Mouse (Mus musculus): ENCODE data around the gene Fcgr1.

Gene Fcgr1

DNA sequence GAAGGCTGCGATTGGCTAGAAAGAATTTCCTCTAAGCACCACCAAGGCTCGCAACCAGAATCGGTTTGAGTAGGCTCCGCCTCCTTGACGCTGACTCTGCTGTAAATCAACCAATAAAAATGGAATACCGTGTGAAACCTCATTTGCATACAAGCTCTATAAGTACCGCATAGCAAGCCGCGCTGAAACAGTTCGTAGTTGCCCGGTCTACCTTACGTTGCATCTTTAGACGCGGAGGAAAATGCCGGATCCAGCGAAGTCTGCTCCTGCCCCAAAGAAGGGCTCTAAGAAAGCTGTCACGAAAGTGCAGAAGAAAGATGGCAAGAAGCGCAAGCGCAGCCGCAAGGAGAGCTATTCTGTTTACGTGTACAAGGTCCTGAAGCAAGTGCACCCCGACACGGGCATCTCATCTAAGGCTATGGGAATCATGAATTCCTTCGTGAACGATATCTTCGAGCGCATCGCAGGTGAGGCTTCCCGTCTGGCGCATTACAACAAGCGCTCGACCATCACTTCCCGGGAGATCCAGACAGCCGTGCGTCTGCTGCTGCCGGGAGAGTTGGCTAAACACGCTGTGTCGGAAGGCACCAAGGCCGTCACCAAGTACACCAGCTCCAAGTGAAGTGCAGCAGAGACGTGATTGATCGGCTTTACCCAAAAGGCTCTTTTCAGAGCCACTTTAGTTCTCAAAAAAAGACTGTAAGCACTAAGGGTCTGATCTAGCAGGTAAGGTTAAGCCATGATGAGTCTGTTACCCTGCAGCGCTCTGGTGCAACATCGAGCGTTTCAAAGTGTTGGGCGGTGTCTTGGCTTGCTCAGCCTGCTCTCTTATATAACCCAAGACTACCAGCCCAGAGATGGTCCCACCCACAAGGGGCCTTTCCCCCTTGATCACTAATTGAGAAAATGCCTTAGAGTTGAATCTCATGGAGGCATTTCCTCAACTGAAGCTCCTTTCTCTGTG lies 24.0 kb downstream of the Fcgr1 start, which contains the start of gene Hist2h2bb:
TSS of gene Hist2h2bb (plus strand) at position 242 of the 964 bp plus-strand sequence.
- DNase-seq, result peak; percentile 87

- DNase-seq, result peak; percentile 54
Observed at GRCm38 (mm10) chr3:96268776-96269378, 24.9 kb downstream of the Fcgr1 start.

DNA sequence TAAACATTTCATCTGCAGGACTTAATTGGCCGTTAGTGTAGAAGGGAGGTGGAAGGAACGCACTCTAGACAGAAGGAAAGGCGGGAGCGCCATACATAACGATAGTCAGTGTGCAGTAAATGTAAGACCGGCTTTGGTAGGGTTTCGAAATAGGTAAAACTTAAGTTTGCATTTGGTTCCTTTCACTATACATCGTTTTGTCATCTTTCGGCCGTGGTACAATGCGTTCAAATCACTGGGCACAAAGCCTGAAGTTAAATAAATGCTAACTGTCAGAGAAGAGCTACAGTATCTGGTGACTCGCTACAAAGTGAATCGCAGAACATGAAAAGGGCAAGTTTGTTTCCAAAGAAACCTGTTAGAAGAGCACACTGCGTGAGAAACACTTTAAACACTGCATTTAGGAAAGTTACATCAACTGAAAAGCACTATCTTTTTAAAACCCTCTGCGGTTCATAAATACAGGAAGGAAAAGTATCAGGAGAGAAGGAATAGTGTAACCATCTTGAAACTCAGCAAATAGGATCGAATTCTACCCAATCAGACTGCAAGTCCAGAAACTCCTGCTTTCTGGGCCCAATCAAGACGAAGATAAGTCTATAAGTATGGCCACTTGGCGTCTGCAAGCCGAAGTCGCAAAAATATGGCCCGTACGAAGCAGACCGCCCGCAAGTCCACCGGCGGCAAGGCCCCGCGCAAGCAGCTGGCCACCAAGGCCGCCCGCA lies 25.6 kb downstream of the Fcgr1 start, which contains the start of gene Hist2h3b:
TSS of gene Hist2h3b (plus strand) at position 604 of the 725 bp plus-strand sequence.
- peak; percentile 85 for DNase-seq

DNA sequence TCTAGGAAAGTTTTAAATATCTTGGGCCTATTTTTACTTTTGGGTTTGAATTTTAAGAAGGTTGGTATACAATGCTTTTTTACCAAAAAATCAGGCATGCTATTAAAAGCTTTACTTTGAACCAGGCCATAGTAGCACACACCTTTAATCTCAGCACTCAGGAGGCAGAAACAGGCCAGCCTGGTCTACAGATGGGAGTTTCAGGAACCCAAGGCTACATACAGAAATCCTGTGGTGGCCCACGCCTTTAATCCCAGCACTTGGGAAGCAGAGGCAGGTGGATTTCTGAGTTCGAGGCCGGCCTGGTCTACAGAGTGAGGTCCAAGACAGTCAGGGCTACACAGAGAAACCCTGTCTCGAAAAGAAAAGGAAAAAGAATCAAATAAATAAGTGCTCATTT lies 26.2 kb downstream of the Fcgr1 start:
- no peak for DNase-seq

DNA sequence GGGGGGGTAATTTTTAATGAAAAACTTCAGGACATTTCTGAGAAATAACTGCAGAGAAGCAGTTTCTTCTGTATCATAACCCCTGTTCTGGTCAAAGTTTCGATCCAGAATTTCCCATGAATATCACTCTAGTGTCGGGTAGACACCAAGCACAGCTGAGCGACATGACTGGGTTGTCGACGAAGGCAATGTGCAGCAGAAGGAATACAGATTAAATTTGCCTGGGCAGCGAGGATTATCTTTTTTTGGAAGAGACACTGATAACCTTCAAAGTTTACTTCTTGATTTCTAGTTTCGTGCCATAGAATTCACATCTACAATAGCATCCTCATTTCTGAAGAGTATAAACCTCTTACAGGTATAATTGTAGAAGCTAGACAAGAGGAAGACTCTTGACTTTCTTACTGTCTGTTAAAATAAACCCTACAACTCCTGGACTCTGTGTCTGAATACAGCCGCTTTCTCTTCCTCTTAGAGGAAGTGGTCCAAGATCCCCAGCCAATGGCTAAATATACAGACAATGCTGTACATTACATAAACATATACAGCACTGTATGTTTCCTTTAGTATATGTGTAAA lies 27.5 kb downstream of the Fcgr1 start:
- no peak for DNase-seq

GRCm38 (mm10) chr3:96264404-96264949 lies 29.3 kb downstream of the Fcgr1 start:
- no peak for DNase-seq

DNA sequence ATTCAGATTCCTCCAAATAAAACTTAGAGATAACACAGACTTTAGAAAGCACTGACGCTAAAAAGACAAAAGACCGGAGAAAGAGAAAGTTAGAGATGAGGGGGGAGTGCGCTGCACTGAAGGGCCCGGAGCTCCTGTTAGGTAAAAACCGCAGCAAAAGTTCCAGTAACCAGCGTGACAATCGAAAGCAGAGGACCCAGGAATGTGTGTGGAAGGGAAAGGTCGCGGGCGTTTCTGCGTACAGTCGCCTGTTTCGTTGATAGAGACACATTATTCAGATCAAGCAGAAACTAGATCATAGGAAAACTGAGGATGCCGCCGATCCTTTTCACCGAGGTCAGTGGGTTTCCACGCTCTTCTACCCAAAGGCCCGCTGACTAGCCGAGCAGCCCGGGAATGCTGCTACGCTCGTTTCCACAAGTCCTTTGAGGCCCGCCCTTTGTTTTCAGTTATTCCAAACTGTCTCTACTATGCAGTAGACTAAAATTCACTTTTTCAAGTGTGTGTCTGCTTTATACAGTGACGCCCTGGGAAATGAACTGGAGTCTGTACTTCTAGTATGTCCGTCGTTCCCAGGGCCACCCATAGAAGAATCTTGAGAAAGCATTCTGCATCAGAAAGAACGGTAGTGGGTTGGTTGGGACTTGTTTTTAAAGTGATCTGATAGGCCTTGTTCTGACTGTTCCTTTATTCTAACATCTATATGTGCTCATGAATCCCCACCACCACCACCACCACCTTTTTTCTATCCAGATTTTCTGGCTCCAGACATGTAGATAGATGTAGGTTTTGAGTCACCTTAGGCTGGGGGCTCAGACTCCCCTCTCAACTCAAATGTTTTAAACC lies 30.0 kb downstream of the Fcgr1 start:
- peak; percentile 65 for DNase-seq

DNA sequence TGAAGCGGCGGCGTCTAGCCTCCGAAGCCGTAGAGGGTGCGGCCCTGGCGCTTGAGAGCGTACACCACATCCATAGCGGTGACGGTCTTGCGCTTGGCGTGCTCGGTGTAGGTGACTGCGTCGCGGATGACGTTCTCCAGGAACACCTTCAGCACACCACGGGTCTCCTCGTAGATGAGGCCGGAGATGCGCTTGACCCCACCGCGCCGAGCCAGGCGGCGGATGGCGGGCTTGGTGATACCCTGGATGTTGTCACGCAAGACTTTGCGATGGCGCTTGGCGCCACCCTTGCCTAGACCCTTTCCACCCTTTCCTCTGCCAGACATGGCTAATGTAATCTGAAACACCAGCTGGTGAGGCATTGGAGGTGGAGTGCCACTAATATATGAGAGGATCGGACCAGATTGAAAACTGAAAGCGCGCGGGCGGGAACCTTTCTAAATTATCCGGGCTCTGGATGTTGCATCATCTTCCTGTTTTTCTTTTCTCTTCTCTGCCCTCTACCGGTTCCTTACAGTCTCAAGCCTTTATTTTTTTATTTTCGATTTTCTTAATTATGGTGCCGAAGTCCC lies 30.7 kb downstream of the Fcgr1 start, which contains the start of gene Hist2h4:
TSS of gene Hist2h4 (minus strand) at position 333 of the 572 bp plus-strand sequence.
- DNase-seq, result peak; percentile 91

GRCm38 (mm10) chr3:96262216-96262875 lies 31.4 kb downstream of the Fcgr1 start:
- DNase-seq, result peak; percentile 56

DNA sequence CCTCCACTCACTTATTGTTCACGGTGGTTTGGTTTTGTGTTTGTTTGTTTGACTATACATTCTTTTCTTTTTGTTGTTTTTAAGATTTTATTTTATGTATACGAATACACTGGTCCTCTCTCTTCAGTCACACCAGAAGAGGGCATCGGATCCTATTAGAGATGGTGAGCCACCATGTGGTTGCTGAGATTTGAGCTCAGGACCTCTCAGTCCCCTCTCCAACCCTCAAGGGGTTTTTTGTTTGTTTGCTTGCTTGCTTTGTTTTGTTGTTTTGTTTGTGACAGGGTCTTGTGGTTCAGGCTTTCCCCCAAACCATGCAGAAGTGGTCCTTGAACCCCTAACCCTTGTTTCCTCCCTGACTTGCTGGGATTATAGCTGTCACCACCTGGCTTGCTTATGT lies 32.1 kb downstream of the Fcgr1 start:
- DNase-seq, result no peak

- no peak for DNase-seq
Observed at GRCm38 (mm10) chr3:96260220-96260619, 33.5 kb downstream of the Fcgr1 start.

DNA sequence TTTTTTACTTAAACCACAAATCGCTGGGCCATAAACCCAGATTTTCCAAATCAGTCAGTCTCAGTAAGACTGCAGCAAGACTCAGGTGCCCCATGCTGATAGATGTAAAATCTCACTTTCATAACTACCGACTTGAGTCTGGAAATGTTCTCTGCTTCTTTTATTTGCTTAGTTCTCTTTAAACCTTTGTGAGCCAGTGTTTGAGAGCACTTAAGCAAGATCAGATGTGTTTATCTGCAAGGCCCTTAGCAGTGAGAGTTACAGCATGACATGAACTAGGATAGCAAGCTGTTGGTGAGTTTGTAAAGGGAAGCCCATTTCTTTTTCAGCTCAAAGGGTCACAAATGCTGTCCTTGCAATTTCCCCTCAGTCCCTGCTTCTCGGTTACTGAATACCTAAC lies 36.6 kb downstream of the Fcgr1 start:
- DNase-seq, result no peak

GRCm38 (mm10) chr3:96255926-96256593 lies 37.7 kb downstream of the Fcgr1 start:
- DNase-seq, result no peak

DNA sequence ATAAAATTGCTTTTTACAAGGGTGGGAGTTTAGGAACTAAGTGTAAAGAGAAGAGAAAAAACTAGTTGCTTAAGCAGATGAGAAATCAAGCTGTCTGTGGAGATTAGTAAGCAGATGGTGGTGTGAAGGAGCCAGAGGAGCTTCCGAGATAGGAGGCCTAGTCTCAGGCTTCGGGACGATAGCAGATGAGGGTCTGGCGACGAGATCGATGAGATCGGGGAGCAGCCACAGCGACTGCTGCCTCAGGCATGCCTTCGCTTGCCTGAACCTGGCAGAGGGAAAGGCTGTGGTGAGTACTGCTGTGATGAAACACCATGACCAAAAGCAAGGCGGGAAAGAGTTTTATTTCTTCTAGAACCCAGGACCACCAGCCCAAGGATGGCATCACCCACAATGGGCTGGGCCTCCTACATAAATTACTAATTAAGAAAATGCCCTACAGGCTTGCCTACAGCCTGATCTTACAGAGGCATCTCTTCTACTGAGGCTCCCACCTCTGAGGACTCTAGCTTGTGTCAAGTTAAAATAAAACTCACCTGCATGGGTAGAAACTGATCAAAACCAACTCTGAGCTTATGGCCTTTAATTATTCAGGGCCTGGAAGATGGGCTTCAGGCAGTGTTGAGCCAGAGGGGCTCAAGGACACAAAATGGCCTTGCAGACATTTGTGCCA lies 39.0 kb downstream of the Fcgr1 start:
- DNase-seq, result no peak

- DNase-seq, result no peak
Observed at GRCm38 (mm10) chr3:96251787-96252186, 42.0 kb downstream of the Fcgr1 start.

DNA sequence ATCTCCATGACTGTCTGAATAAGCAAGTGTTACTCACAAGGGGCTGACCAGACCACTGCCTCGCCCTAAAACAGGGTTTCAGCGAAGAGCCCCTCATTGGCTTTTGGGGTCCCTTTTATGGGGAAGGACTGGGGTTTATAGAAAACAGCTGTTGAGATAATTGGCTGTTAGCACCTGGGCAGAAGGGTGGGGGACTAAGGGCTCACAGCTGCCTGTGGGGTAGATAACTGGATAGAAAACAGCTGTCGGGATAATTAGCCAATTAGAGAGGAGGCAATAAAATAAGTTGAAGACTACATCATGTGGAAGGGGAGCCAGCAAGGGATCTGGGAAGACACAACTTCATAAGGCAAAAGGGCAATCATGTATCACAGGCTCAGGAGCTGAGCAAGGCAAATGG lies 42.9 kb downstream of the Fcgr1 start:
- DNase-seq, result no peak

DNA sequence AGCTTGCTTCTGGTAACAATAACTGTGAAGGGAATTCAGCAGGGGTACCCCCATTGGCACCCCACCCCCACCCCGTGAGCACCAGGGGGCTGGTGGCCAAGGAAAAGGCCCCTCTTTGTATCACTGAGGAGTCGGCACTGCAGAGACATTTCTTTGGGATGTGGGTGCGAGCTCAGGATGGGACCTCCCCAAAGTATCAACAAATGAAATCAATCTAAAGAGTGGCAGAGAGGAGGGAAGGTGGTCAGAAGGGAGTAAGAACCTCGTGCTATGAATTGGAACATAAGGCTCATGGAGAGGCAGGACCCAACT lies 44.8 kb downstream of the Fcgr1 start:
- DNase-seq, result peak; percentile 58

DNA sequence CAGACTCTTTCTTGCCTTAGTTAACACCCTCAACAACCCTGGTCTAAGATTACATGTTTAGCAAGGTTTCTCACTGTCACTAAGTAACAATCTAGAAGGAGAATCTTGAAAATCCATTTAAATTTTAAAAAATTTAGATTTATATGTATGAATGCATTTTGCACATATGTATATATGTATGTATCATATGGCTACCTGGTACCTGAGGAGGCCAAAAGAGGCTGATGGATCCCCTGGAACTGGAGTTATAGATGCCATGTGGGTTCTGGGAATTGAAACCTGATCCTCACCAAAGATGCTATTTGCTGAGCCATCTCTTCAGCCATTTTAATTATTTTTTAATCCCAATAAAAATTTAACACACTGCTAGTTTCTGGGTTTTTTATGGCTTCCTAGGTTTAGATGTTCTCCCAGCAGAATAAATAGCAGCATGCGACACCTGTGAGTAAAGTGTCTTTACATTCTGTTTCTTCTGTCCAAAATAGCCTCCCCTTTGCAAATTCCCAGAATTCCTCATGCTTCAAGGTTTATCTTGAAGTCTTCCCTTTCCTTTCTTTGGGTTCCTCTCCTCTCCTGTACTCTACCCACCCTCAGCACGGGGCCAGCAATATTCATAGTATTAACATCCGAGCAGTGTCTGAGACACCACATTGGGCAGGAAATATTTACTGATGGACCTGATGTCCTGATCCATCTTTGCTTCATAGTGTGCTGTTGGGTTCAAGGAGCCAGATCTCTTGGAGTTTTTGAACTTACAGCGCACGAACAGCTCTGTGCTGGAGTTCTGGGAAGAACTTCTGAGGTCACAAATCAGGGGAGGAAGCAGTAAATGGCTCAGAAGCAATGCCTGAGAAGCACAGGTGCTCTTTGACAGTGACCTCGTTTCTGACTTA lies 45.4 kb downstream of the Fcgr1 start:
- no peak for DNase-seq

Data from thymus, postnatal 4 days (tissue).